Mouse (Mus musculus): ENCODE data around the gene Gm2a.

DNA sequence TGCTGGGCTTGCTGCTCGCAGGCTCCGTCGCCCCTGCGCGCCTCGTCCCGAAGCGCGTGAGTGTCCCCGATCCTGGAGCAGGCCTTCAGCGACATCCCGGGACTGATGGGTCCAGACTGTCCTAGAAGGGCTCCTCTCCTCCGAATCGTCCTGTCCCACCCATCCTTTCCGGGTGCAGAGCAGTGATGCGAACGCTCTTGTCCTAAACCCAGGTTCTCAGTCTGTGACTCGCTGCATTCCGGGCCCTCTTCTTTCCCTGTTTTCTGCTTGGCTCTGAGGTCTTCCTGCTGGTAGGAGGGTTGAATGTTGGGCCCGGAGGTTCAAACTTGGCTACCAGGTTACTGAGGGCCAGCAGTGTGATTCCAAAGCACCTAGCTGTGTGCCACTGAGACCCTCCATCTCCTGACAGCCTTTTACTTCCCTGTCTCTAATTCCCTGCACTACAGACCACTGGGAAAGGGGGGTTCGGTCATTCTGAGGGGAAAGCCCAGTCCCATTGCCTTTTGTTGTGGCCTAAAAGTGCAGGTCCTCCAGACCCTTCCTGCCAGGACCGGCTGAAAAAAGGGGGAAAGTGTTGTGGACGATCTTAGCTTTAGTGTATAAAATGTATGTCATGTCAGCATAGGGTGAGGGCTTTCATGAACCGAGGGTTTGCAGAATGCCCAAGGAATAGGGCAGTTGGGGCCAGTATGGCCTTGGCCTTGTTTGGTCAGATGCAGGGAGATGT is 437 bp downstream of the Gm2a start:
- no peak for TF ChIP-seq CTCF (IDR thresholded peaks at IDR 0.05; ENCODE audit: low read depth)
- TF ChIP-seq EP300 (IDR thresholded peaks at IDR 0.05; ENCODE audit: low read depth) = no peak
